Mouse (Mus musculus) kidney, adult 9 months (tissue): ENCODE measurements around the gene Ldlrad3.

Source experiments
- DNase-seq: peaks from one replicate; pipeline ENCODE4 v3.0.0; 2022

Gene Ldlrad3

GRCm38 (mm10) chr2:101950716-101951520 lies 235.3 kb downstream of the Ldlrad3 start:
- DNase-seq = no peak

DNA sequence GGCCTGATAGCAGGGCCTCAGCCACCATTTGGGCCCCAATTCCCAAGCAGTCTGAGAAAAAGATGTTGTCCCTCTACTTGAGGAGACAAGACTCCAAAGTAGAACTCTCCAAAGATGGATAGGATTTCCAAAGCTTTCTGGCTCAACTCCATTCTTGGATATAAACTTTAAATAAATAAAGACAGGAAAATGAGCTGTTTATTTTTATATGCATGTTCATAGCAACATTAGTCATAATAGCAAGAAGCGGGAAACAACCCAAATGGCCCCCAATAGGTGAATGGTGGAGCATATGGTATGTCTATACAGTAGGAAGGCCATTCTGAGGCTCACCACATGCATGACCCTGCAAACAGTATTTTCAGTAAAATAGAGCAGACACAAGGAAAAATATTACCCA lies 251.2 kb downstream of the Ldlrad3 start:
- DNase-seq = no peak

GRCm38 (mm10) chr2:101933301-101933700 lies 252.9 kb downstream of the Ldlrad3 start:
- DNase-seq = no peak

GRCm38 (mm10) chr2:101932169-101932936 lies 253.8 kb downstream of the Ldlrad3 start:
- peak; percentile 49 for DNase-seq

DNA sequence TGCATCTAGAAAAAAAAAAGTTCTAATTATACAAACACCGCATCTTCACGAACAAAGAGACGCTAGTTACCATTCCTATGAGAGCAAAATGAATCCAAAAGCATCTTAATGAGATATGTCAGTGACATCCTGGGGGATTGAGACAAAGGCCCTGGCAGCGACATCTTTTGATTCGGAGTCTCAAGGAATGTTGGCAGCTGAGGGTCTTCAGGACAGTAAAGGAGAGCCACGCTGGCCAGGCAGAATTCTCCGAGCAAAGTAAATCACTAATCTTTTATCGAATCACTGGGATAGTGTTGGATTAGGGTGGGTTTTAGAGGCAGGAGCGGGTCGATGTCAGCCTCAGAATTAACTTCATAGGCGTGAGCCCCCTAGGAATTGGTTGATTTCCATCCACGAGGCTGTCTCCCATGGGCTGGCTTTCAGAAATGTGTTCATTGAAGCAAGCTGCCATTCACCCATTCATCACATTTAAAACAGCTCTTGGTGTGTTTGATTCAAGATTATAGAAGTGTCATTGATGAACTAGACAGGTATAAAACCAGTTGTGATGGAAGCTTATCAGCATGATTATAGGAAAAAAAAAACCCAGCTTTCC lies 260.5 kb downstream of the Ldlrad3 start:
- DNase-seq = no peak

GRCm38 (mm10) chr2:101925183-101925582 lies 261.0 kb downstream of the Ldlrad3 start:
- no peak for DNase-seq

DNA sequence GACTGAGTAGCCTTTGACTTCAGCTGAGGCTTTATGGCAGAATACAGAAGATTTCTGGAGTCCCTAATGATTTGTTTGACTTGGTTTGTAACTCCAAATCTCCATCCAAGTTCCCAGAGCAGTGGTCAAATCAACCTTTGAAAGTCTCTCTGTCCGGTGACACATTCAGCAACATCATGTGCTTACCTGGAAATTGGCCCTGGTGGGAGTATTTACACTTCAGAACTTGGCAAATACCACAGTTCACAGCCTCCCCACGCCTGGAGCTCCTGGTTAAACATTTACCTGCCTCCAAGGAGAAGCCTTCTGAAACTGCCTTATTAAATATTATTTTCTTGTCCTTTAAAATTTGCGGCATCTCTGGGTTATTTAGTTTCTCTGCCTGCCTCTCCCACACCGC lies 263.0 kb downstream of the Ldlrad3 start:
- DNase-seq = peak; percentile 92

DNA sequence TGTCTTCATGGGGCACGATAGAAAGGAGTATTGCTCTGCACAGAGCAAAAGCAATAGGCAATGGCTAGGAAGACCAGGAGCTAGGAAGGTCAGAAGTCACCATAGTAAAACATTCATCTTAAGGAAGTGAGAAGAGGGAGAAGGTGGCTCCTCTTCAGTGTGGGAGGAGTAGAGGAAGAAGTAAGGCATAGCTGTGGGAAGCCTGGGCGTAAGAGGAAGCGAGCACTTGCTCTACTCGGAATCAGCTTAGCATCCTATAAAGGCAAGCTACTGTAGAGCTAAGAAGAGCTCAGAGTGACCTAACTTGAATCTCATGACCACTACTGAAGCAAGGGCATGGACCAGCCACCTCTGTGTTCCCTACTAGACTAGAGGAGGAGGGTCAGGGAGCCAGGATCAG lies 263.9 kb downstream of the Ldlrad3 start:
- DNase-seq = no peak

GRCm38 (mm10) chr2:101920136-101920554 lies 266.0 kb downstream of the Ldlrad3 start:
- no peak for DNase-seq

GRCm38 (mm10) chr2:101918518-101918917 lies 267.7 kb downstream of the Ldlrad3 start:
- no peak for DNase-seq

GRCm38 (mm10) chr2:101909326-101910080 lies 276.7 kb downstream of the Ldlrad3 start:
- no peak for DNase-seq

GRCm38 (mm10) chr2:101908773-101909172 lies 277.4 kb downstream of the Ldlrad3 start:
- no peak for DNase-seq

GRCm38 (mm10) chr2:101907386-101908022 lies 278.7 kb downstream of the Ldlrad3 start:
- no peak for DNase-seq

DNA sequence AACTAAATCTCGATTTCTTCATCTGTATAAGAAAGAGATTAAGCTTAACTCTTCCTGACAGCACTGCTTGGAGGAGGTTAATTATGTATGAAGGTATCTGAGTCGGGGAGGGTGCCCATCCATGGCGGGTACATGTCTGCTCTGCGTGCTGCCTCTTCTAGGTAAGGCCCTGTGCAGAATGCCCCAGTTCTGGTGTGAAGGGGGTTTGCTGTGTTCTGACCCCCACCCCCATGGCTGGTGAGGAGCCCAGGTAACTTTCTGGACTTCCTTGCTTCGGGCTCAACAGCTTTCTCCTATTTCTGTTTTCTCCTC lies 279.9 kb downstream of the Ldlrad3 start:
- DNase-seq = no peak

- DNase-seq = peak; percentile 89
Measured at GRCm38 (mm10) chr2:101905534-101906378, 280.4 kb downstream of the Ldlrad3 start.

DNA sequence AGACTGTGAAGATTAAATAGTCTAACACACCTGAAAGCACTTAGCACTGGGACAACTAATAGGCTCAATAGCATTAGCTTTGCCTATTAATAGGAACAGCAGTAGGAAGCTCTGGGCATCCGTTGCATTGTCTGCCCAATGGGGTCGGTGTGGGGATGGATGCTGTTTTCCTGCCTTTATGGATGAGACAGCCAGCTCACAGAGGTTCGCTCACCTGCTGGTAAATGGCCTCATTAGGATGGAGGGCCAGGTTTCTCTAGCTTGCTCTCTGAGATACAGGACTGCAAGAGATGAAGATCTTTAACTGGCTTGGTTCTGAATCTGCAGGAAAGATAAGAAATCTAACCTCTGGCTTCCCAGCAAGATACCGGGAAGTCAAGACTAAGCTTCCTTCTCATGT lies 284.0 kb downstream of the Ldlrad3 start:
- DNase-seq = no peak
